Mouse (Mus musculus) frontal cortex, adult (tissue): ENCODE measurements at regions not wholly inside any gene's neighbourhood (a gene's known extent, or its start where the extent isn't known, plus 50 kb on each side); places are given as distances from the start of the nearest gene placed in this dataset.

Experiments
- ATAC-seq: cut with Nextera tagmentation; 2 replicates; pipeline ENCODE4 v1.9.2; 2017; ENCODE audit warnings: mild to moderate bottlenecking, moderate library complexity, mixed read lengths; ENCODE audit not compliant: low TSS enrichment

DNA sequence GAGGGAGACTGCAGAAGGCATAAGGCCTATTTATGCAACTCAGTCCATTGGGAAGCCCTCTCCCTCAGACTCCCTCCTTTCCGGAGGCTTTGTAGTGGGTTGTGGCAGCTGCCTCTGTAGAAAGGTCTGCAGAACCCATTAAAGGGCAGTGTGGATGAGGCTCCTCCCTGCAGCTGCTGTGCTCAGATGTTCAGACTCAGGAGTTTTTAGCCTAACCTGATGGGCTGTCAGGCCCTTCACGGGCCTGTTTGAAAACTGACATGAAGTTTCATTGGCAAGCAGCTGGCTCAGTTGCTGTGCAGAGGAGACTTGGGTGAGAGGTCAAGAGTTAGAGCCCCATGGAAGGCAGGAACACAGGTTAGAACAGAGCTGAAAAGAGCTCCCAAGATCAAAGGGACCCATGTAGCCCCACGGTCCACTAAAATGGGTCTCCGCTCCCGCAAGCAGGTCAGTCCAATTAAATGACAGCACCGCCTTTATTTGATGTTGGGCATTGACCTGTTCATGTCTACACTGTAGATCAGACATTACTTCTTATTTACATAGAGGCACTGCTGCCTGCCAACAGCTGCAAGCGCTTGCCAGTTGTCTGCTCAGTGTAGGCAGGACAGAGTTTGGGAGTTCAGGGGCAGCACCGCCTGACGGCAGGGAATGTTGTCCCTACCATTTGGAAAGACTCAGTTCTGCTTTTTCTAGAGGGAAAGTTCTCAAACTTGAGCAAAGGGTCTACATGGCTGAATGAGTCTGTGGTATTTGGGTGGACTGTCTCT is 53.8 kb upstream of the Usp46 start:
- ATAC-seq = no peak

DNA sequence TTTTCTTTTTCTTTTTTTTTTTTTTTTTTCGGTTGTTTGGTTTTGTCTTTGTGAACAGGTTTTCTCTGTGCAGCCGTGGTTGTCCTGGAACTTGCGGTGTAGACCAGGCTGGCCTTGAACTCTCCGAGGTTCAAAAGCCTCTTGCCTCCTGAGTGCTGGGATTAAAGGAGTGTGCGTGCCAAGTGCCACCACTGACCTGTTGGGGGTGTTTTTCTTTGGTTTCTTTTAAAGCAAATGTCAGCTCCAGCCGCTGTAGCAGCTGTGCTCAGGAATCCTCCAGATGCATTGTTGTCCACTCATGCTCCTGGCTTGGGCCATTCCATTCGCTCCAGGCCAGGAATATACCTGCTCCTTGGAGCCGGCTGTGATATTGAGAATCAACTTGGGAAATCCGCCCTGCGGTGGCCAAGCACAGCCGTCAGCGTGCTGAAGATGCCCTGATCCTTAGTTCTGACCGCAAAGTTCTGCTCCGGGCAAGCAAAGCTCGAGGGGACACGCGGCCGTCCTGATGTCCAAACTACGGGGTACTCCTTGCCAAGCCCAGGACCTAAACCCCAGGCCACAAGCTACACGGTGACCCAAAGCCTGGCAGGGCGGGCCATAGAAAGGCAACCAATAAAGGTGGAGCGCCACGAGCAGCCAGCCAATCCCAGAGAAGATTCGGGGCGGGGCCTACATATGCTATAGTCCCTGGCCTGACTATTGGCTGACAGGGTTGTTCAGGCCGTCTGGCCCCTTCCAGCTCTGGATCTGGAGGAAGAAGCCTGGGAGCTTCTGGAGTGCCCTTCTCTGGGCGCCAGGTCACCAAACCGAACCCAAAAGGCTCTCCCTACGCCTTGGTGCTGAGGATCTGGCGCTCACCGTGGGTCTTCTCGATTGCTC is 58.0 kb upstream of the Usp46 start:
- ATAC-seq = peak; percentile 98

DNA sequence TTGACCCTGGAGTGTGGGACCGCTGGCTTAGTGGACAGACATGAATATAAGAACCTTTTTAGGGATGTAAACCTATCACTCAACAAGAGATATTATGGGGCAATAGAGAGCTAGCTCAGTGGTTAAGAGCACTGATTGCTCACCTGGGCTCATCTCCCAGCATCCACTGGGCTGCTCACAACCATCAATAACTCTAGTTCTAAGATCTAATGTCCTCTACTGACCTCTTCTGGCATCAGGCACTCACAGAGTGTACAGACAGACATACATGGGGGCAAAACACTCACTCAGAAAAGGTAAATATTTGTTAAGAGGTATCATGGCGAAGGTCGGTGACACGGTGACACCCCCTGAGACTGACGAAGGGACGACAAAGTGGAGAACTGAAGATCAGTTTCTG is 59.3 kb upstream of the Usp46 start:
- no peak for ATAC-seq

DNA sequence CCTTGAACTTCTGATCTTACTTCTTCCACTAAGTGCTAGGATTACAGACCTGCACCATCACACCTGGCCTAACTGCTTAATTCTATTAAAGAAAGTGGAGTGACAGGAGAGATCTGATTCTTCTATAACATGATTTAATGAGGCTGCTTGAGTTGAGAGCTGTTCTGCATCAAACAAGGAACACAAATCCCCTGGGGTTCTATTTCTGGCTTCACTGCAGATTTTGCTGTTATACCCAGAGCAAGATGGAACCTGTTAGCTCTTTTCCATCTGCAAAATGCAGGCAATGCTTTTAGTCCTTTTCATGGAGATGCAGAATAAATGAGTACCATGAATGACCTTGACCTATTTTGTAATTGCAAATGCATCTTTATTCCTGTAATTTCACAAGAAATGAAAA is 61.4 kb upstream of the Usp46 start:
- peak; percentile 42; the same call in 1 of the 2 replicates for ATAC-seq

DNA sequence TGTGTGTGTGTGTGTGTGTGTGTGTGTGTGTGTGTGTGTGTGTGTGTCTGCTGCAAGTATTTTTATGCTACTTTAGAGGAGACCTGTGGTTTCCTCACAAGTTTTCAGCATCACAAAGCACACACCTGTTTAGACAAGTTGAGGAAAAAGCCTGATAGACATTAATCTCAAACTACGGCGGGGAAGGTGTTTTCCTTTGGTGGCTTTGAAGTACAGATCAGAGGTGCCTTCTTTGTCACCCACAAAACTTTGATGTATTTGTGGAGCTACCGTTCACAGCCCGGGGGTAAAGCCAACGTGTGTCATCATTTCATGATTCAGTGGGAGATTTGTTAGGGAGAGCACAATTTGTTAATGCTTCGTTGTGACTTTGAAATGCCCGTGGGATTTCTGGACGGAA is 62.4 kb upstream of the Rasl11b start:
- no peak for ATAC-seq

DNA sequence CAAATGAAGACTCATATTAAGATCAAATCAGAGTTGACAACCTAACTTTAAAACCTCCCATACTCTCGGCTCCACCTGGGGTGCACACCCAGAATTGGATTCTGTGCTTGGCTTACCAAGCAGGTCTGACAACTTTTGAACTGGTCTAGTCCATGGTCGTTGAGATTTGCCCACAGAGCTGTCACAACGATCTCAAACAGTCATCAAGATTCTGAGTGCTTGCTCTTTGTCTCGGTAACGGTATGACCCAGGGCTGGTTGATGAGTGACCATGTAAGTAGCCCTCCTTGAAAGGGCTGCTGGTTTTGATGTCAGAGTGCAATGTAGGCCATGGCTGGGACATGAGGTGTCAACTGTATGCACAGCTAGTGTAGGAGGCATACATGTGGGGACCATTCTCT is 58.7 kb upstream of the Rasl11b start:
- ATAC-seq = no peak

DNA sequence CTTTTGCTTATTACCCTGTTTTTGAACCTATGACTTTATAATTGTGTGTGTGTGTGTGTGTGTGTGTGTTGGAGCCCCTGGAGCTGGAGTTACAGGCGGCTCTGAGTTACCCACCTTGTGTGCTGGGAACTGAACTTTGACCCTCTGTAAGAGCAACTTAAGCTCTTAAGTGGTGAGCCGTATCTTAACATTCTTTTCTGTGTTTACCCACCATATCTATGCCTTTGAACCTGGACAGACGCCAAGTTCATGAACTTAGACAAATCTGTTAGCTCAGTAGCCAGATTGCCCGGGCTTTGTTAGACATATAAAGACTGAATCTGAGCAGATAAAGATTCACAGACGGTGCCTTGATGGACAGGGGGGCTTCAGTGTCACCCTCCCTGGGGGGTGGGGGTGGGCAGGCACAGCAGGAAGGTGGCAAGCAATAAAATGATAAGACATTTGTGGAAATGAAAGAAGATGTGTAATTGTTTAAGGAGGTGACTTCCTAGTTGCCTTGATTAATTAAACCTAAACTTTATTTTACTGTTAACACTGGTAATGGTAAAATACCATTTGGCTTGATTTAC is 58.1 kb upstream of the Rasl11b start:
- no peak for ATAC-seq

DNA sequence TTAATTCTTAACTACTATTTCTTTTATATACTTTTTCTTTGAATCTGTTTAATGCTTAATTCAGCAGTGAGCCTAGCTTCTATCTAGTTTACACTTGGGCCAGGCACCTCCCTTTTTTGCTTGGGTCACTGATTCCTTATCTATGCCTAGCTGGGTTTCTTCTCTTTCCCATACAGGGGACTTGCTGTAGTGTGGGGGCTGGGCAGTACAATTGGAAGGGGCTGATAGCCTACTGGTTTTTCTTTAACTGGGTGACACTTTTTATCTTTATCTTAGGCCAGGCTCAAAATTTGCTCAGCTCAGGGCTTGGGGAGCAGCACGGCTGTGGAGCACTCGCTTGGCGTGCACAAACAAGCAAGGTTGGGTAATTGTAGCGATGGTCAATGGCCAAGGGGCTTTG is 51.1 kb upstream of the Rasl11b start:
- ATAC-seq = no peak

DNA sequence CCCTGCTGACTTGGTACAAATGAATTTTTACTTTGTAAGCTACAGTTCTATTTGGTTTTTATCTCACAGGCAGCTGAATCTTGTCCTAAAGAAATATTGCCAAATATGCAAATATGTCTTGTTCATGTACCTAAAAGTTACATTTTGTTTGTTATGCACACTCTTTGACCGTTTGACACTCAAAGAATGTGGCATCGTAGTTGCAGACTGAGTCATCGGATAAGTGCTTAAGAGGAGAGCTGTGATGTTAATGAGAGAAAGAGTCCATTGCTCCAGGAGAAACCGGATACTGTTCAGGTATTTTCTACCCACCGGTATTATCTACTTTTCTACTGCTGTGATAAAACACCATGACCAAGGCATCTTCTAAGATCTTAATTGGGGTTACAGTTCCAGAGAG is 50.3 kb upstream of the Rasl11b start:
- no peak for ATAC-seq
